Mouse (Mus musculus): ENCODE measurements around the gene Osbpl2. TPM values are rescaled to one million over a fixed set of nuclear protein-coding genes. Genes with fewer than 3 reads are reported as not detected.

Osbpl2 gene
- polyA plus RNA-seq, 2 experiments, result 4.4 to 7.9 TPM

- whole genome bisulfite sequencing (ENCODE audit: insufficient replicate concordance), result 74% methylated on average over 6 of the region's 6 CpGs
- Histone ChIP-seq H3K4me1 (replicated peaks; ENCODE audit: control insufficient read depth in 2 of 2, insufficient read depth in 2 of 2, low read length in 1 of 2) (no peaks in the 10 kb centered on the region), H3K4me2 (ENCODE audit: low read depth) (no peak overlapping the region), H3K9ac (replicated peaks) (no peak overlapping the region), H3K9me3 (ENCODE audit: control insufficient read depth, low read length) (no peaks in the 10 kb centered on the region), H3K27ac (no peak overlapping the region), H3K36me3 (replicated peaks; ENCODE audit: control insufficient read depth, insufficient read depth, low read depth) (0 out of 2 replicates have a peak, but pooled peaks cover 3% of the 10 kb centered on the region), H3K4me3 (ENCODE audit: insufficient read depth in 1 of 2, low read depth in 2 of 2, low read length in 2 of 2) (no peak overlapping the region), H3K27me3 (ENCODE audit: control insufficient read depth, insufficient read depth, low read length) (no peaks in the 10 kb centered on the region)
- no peak for TF ChIP-seq CTCF (IDR thresholded peaks at IDR 0.05; ENCODE audit: low read depth)
- no peak for TF ChIP-seq EP300 (IDR thresholded peaks at IDR 0.05; ENCODE audit: low read depth)
- no peak for DNase-seq (ENCODE audit: low read depth in 3 of 3, low spot score in 3 of 3)
- no peak for ATAC-seq (ENCODE audit: insufficient read depth)
Observed at GRCm38 (mm10) chr2:180147379-180147778, 28.3 kb downstream of the Osbpl2 start.

- H3K4me3 ChIP-seq (ENCODE audit: insufficient read depth in 1 of 2, low read depth in 2 of 2, low read length in 2 of 2), result no peak overlapping the region
- TF ChIP-seq CTCF (IDR thresholded peaks at IDR 0.05; ENCODE audit: low read depth) (no peak), EP300 (IDR thresholded peaks at IDR 0.05; ENCODE audit: low read depth) (no peak)
- no peak for ATAC-seq (ENCODE audit: insufficient read depth)
- H3K36me3 ChIP-seq (replicated peaks; ENCODE audit: control insufficient read depth, insufficient read depth, low read depth), result 0 out of 2 replicates have a peak, but pooled peaks cover 3% of the 10 kb centered on the region
- H3K27ac ChIP-seq, result no peak overlapping the region
- H3K4me1 ChIP-seq (replicated peaks; ENCODE audit: control insufficient read depth in 2 of 2, insufficient read depth in 2 of 2, low read length in 1 of 2), result no peaks in the 10 kb centered on the region
- H3K9me3 ChIP-seq (ENCODE audit: control insufficient read depth, low read length), result no peaks in the 10 kb centered on the region
- DNase-seq (ENCODE audit: low read depth in 3 of 3, low spot score in 3 of 3), result no peak
- H3K4me2 ChIP-seq (ENCODE audit: low read depth), result no peak overlapping the region
- WGBS (ENCODE audit: insufficient replicate concordance), result 74% methylated on average over 9 of the region's 9 CpGs
- H3K9ac ChIP-seq (replicated peaks), result no peak overlapping the region
- H3K27me3 ChIP-seq (ENCODE audit: control insufficient read depth, insufficient read depth, low read length), result no peaks in the 10 kb centered on the region
Observed at GRCm38 (mm10) chr2:180148551-180148950, 29.4 kb downstream of the Osbpl2 start.

- Histone ChIP-seq H3K4me3 (ENCODE audit: insufficient read depth in 1 of 2, low read depth in 2 of 2, low read length in 2 of 2) (no peak overlapping the region), H3K9me3 (ENCODE audit: control insufficient read depth, low read length) (no peaks in the 10 kb centered on the region), H3K27me3 (ENCODE audit: control insufficient read depth, insufficient read depth, low read length) (no peaks in the 10 kb centered on the region), H3K4me2 (ENCODE audit: low read depth) (no peak overlapping the region), H3K9ac (replicated peaks) (no peak overlapping the region), H3K27ac (no peak overlapping the region), H3K4me1 (replicated peaks; ENCODE audit: control insufficient read depth in 2 of 2, insufficient read depth in 2 of 2, low read length in 1 of 2) (no peaks in the 10 kb centered on the region), H3K36me3 (replicated peaks; ENCODE audit: control insufficient read depth, insufficient read depth, low read depth) (0 out of 2 replicates have a peak, but pooled peaks cover 3% of the 10 kb centered on the region)
- TF ChIP-seq EP300 (IDR thresholded peaks at IDR 0.05; ENCODE audit: low read depth), result no peak
- TF ChIP-seq CTCF (IDR thresholded peaks at IDR 0.05; ENCODE audit: low read depth), result no peak
- ATAC-seq (ENCODE audit: insufficient read depth) (no peak), DNase-seq (ENCODE audit: low read depth in 3 of 3, low spot score in 3 of 3) (no peak)
- 67% methylated on average over 3 of the region's 3 CpGs for WGBS (ENCODE audit: insufficient replicate concordance)
Observed at GRCm38 (mm10) chr2:180154796-180155195, 35.7 kb downstream of the Osbpl2 start.

GRCm38 (mm10) chr2:180158627-180159026 lies 39.5 kb downstream of the Osbpl2 start:
- no peak for DNase-seq (ENCODE audit: low read depth in 3 of 3, low spot score in 3 of 3)
- Histone ChIP-seq H3K27ac (no peak overlapping the region), H3K27me3 (ENCODE audit: control insufficient read depth, insufficient read depth, low read length) (no peaks in the 10 kb centered on the region), H3K9me3 (ENCODE audit: control insufficient read depth, low read length) (no peaks in the 10 kb centered on the region), H3K36me3 (replicated peaks; ENCODE audit: control insufficient read depth, insufficient read depth, low read depth) (no peaks in the 10 kb centered on the region), H3K9ac (replicated peaks) (no peak overlapping the region), H3K4me2 (ENCODE audit: low read depth) (no peak overlapping the region), H3K4me1 (replicated peaks; ENCODE audit: control insufficient read depth in 2 of 2, insufficient read depth in 2 of 2, low read length in 1 of 2) (no peaks in the 10 kb centered on the region), H3K4me3 (ENCODE audit: insufficient read depth in 1 of 2, low read depth in 2 of 2, low read length in 2 of 2) (no peak overlapping the region)
- 71% methylated on average over 3 of the region's 3 CpGs for WGBS (ENCODE audit: insufficient replicate concordance)
- TF ChIP-seq CTCF (IDR thresholded peaks at IDR 0.05; ENCODE audit: low read depth) (no peak), EP300 (IDR thresholded peaks at IDR 0.05; ENCODE audit: low read depth) (no peak)
- ATAC-seq (ENCODE audit: insufficient read depth), result no peak

GRCm38 (mm10) chr2:180165855-180166254 lies 46.7 kb downstream of the Osbpl2 start:
- H3K4me1 ChIP-seq (replicated peaks; ENCODE audit: control insufficient read depth in 2 of 2, insufficient read depth in 2 of 2, low read length in 1 of 2), result peaks cover under 1 to 4% of the 10 kb centered on the region in 2 experiments; a peak in 3 of 4 replicates
- TF ChIP-seq CTCF (IDR thresholded peaks at IDR 0.05; ENCODE audit: low read depth) (no peak), EP300 (IDR thresholded peaks at IDR 0.05; ENCODE audit: low read depth) (no peak)
- no peaks in the 10 kb centered on the region for H3K9me3 ChIP-seq (ENCODE audit: control insufficient read depth, low read length)
- no peak overlapping the region for H3K27ac ChIP-seq
- no peak overlapping the region for H3K4me2 ChIP-seq (ENCODE audit: low read depth)
- no peak for ATAC-seq (ENCODE audit: insufficient read depth)
- 61% methylated on average over 2 of the region's 2 CpGs for WGBS (ENCODE audit: insufficient replicate concordance)
- H3K36me3 ChIP-seq (replicated peaks; ENCODE audit: control insufficient read depth, insufficient read depth, low read depth), result no peaks in the 10 kb centered on the region
- H3K9ac ChIP-seq (replicated peaks), result no peak overlapping the region
- DNase-seq (ENCODE audit: low read depth in 3 of 3, low spot score in 3 of 3), result no peak
- no peaks in the 10 kb centered on the region for H3K27me3 ChIP-seq (ENCODE audit: control insufficient read depth, insufficient read depth, low read length)
- no peak overlapping the region for H3K4me3 ChIP-seq (ENCODE audit: insufficient read depth in 1 of 2, low read depth in 2 of 2, low read length in 2 of 2)
